ENCODE assay signal across 15 mouse cellular contexts in genomic region chr8:95885271-95885841, GRCm38 (mm10). TPM values are rescaled to one million over a fixed set of nuclear protein-coding genes. Genes with fewer than 3 reads are reported as not detected.
DNase-seq lines count a peak whose midpoint lies in the region; ATAC-seq and TF ChIP-seq lines count a peak whose summit lies in the region.
"Had no signal": no experiment of that assay in that cellular context is flagged by ENCODE, and none has a peak within 500 bp of the region (broad histone marks: within the 10 kb centered on the region; RNA-seq: fewer than 3 reads in every experiment).

No protein-coding gene starts in this region.

- peaks cover 10% of the 10 kb centered on the region for H3K4me1 ChIP-seq in forebrain, embryonic 14.5 days (ENCODE audit: control insufficient read depth, insufficient read depth, low read length)
- peaks cover 20% of the 10 kb centered on the region for H3K4me1 ChIP-seq in forebrain, embryonic 13.5 days
- peaks cover 17% of the 10 kb centered on the region for H3K4me1 ChIP-seq in heart, postnatal 0 days (ENCODE audit: control insufficient read depth, insufficient read depth)
- peaks cover 29% of the 10 kb centered on the region for H3K4me1 ChIP-seq in heart, embryonic 10.5 days
- peaks cover 4% of the 10 kb centered on the region; the same call in 1 of the 2 replicates for H3K4me1 ChIP-seq in intestine, postnatal 0 days (replicated peaks; ENCODE audit: control insufficient read depth, insufficient read depth, low read length)

- intact Hi-C loops in left cerebral cortex, postnatal 4 days (cut with DNase I) = no loop called here

- H3K27ac ChIP-seq in forebrain, embryonic 14.5 days (ENCODE audit: low read depth, low read length) = no peak overlapping the region
- H3K27ac ChIP-seq in forebrain, embryonic 13.5 days = no peak overlapping the region
- H3K27ac ChIP-seq in heart, postnatal 0 days (ENCODE audit: low read depth) = peak overlapping the region; percentile 94; the same call in 1 of the 2 replicates
- H3K27ac ChIP-seq in heart, embryonic 10.5 days = no peak overlapping the region
- peak overlapping the region; percentile 80 for H3K27ac ChIP-seq in intestine, postnatal 0 days (ENCODE audit: low read depth, low read length)
- H3K27ac ChIP-seq: hindbrain, embryonic 14.5 days; macrophage; midbrain, embryonic 12.5 days had no signal

- no peak overlapping the region for H3K4me2 ChIP-seq in forebrain, embryonic 14.5 days (ENCODE audit: low read length)
- no peak overlapping the region for H3K4me2 ChIP-seq in forebrain, embryonic 13.5 days
- H3K4me2 ChIP-seq in heart, postnatal 0 days (ENCODE audit: low read depth, low read length) = peak overlapping the region; percentile 97; the same call in 1 of the 2 replicates
- no peak overlapping the region; the same call in none of the 2 replicates for H3K4me2 ChIP-seq in intestine, postnatal 0 days (replicated peaks; ENCODE audit: low read depth)
- H3K4me2 ChIP-seq: hindbrain, embryonic 14.5 days; lung, embryonic 14.5 days; midbrain, embryonic 12.5 days had no signal

- no peaks in the 10 kb centered on the region for H3K27me3 ChIP-seq in forebrain, embryonic 14.5 days (replicated peaks; ENCODE audit: control insufficient read depth, insufficient read depth, low read length)
- H3K27me3 ChIP-seq in forebrain, embryonic 13.5 days = no peaks in the 10 kb centered on the region
- no peaks in the 10 kb centered on the region for H3K27me3 ChIP-seq in heart, postnatal 0 days (ENCODE audit: control insufficient read depth, insufficient read depth, low read length)
- H3K27me3 ChIP-seq in heart, embryonic 10.5 days (ENCODE audit: insufficient read depth, poor library complexity, severe bottlenecking) = no peaks in the 10 kb centered on the region
- no peaks in the 10 kb centered on the region for H3K27me3 ChIP-seq in intestine, postnatal 0 days (replicated peaks; ENCODE audit: control insufficient read depth, insufficient read depth, low read length)
- H3K27me3 ChIP-seq: midbrain, embryonic 12.5 days had no signal

- 0 out of 2 replicates have a peak overlapping the region, but pooled peaks have one; percentile 17 for H3K9ac ChIP-seq in forebrain, embryonic 14.5 days (ENCODE audit: low read length)
- H3K9ac ChIP-seq in forebrain, embryonic 13.5 days = no peak overlapping the region
- no peak overlapping the region for H3K9ac ChIP-seq in heart, postnatal 0 days (replicated peaks; ENCODE audit: low read depth, low read length)
- no peak overlapping the region for H3K9ac ChIP-seq in intestine, postnatal 0 days (ENCODE audit: low read depth, low read length)
- H3K9ac ChIP-seq: hindbrain, embryonic 14.5 days; lung, embryonic 14.5 days; midbrain, embryonic 12.5 days had no signal

- 74% methylated on average over 5 of the region's 5 CpGs for WGBS in forebrain, embryonic 14.5 days
- WGBS in forebrain, embryonic 13.5 days = 76% methylated on average over 5 of the region's 5 CpGs
- WGBS in heart, postnatal 0 days = 56% methylated on average over 5 of the region's 5 CpGs
- 75% methylated on average over 5 of the region's 5 CpGs for WGBS in heart, embryonic 10.5 days
- WGBS in intestine, postnatal 0 days = 46% methylated on average over 5 of the region's 5 CpGs

- no peak for ATAC-seq in forebrain, embryonic 14.5 days
- no peak for ATAC-seq in forebrain, embryonic 13.5 days
- ATAC-seq in heart, postnatal 0 days (ENCODE audit: insufficient read depth, low read depth) = no peak
- ATAC-seq in intestine, postnatal 0 days = no peak

- TF ChIP-seq EP300 in heart, postnatal 0 days (IDR thresholded peaks at IDR 0.05; ENCODE audit: low read depth) = no peak

- no peaks in the 10 kb centered on the region for H3K9me3 ChIP-seq in forebrain, embryonic 14.5 days (replicated peaks; ENCODE audit: control insufficient read depth, low read length)
- no peaks in the 10 kb centered on the region for H3K9me3 ChIP-seq in forebrain, embryonic 13.5 days (replicated peaks)
- no peaks in the 10 kb centered on the region for H3K9me3 ChIP-seq in heart, postnatal 0 days (replicated peaks; ENCODE audit: control insufficient read depth, low read length)
- no peaks in the 10 kb centered on the region for H3K9me3 ChIP-seq in heart, embryonic 10.5 days
- H3K9me3 ChIP-seq in intestine, postnatal 0 days (ENCODE audit: control insufficient read depth) = no peaks in the 10 kb centered on the region
- H3K9me3 ChIP-seq: midbrain, embryonic 12.5 days had no signal

- TF ChIP-seq CTCF in heart, postnatal 0 days (IDR thresholded peaks at IDR 0.05; ENCODE audit: low read depth) = no peak
- TF ChIP-seq CTCF in intestine, postnatal 0 days (IDR thresholded peaks at IDR 0.05; ENCODE audit: low read depth) = no peak

- no peak overlapping the region for H3K4me3 ChIP-seq in forebrain, embryonic 14.5 days (ENCODE audit: low read depth, low read length)
- H3K4me3 ChIP-seq in forebrain, embryonic 13.5 days = no peak overlapping the region
- H3K4me3 ChIP-seq in heart, postnatal 0 days (ENCODE audit: low read depth, low read length) = no peak overlapping the region
- H3K4me3 ChIP-seq in heart, embryonic 10.5 days = no peak overlapping the region
- H3K4me3 ChIP-seq in intestine, postnatal 0 days (ENCODE audit: low read depth, low read length) = no peak overlapping the region
- H3K4me3 ChIP-seq: midbrain, embryonic 12.5 days had no signal

- H3K36me3 ChIP-seq in forebrain, embryonic 14.5 days (ENCODE audit: control insufficient read depth, insufficient read depth, low read length) = no peaks in the 10 kb centered on the region
- H3K36me3 ChIP-seq in forebrain, embryonic 13.5 days (ENCODE audit: poor library complexity, severe bottlenecking) = no peaks in the 10 kb centered on the region
- H3K36me3 ChIP-seq in heart, postnatal 0 days (replicated peaks; ENCODE audit: control insufficient read depth, insufficient read depth, low read length) = no peaks in the 10 kb centered on the region
- H3K36me3 ChIP-seq in heart, embryonic 10.5 days = no peaks in the 10 kb centered on the region
- no peaks in the 10 kb centered on the region for H3K36me3 ChIP-seq in intestine, postnatal 0 days (ENCODE audit: control insufficient read depth, insufficient read depth)
- H3K36me3 ChIP-seq: midbrain, embryonic 12.5 days had no signal

- DNase-seq in forebrain, embryonic 14.5 days (ENCODE audit: low spot score) = no peak
- no peak for DNase-seq in heart, postnatal 0 days (ENCODE audit: low spot score)
- DNase-seq in heart, embryonic 10.5 days (ENCODE audit: low spot score) = no peak
- peak; percentile 38 for DNase-seq in skeletal muscle tissue, adult 2 months (ENCODE audit: low read depth, low spot score)
- DNase-seq in left cerebral cortex, postnatal 4 days = no peak
- no peak for DNase-seq in frontal cortex, postnatal 10 days (ENCODE audit: low spot score in 2 of 2)
- DNase-seq: cerebellum, postnatal 36 days; layer of hippocampus, postnatal 36 days; lung, embryonic 14.5 days; right cerebral cortex, postnatal 25 days had no signal

RNA-seq across cellular contexts. Expression of gene Got2, which starts 3.0 kb away (rescaled TPM):
- polyA plus RNA-seq in forebrain, embryonic 14.5 days (2014; fragmentation: Nextera tagmentation; extraction: Ambion mirVana) = 107 and 116 TPM in 2 replicates
- 150 and 159 TPM in 2 replicates for polyA plus RNA-seq in forebrain, embryonic 13.5 days (2015; fragmentation: Nextera tagmentation; extraction: Ambion mirVana)
- 624 and 648 TPM in 2 replicates for total RNA-seq in heart, postnatal 0 days (2014; rRNA removed; ENCODE audit: low replicate concordance)
- 605 and 617 TPM in 2 replicates for polyA plus RNA-seq in heart, postnatal 0 days (2015; fragmentation: Nextera tagmentation; extraction: Ambion mirVana)
- polyA plus RNA-seq in heart, embryonic 10.5 days (2016; fragmentation: Nextera tagmentation; extraction: Ambion mirVana) = 244 and 290 TPM in 2 replicates
- 122 and 124 TPM in 2 replicates for polyA plus RNA-seq in intestine, postnatal 0 days (2015; fragmentation: Nextera tagmentation; extraction: Ambion mirVana)
- 100 to 1,000 TPM; 147 to 156 TPM for total RNA-seq in left cerebral cortex, postnatal 4 days (2021)

RNA-seq across cellular contexts. Expression of gene Slc38a7, which starts 32.0 kb away (rescaled TPM):
- polyA plus RNA-seq in forebrain, embryonic 14.5 days (2014; fragmentation: Nextera tagmentation; extraction: Ambion mirVana) = 25.4 and 27.5 TPM in 2 replicates
- 19.8 and 21.9 TPM in 2 replicates for polyA plus RNA-seq in forebrain, embryonic 13.5 days (2015; fragmentation: Nextera tagmentation; extraction: Ambion mirVana)
- 8.7 and 12.5 TPM in 2 replicates for total RNA-seq in heart, postnatal 0 days (2014; rRNA removed; ENCODE audit: low replicate concordance)
- 7.2 and 7.8 TPM in 2 replicates for polyA plus RNA-seq in heart, postnatal 0 days (2015; fragmentation: Nextera tagmentation; extraction: Ambion mirVana)
- polyA plus RNA-seq in heart, embryonic 10.5 days (2016; fragmentation: Nextera tagmentation; extraction: Ambion mirVana) = 13.5 and 14.3 TPM in 2 replicates
- 39.9 and 41.7 TPM in 2 replicates for polyA plus RNA-seq in intestine, postnatal 0 days (2015; fragmentation: Nextera tagmentation; extraction: Ambion mirVana)
- 10 to 100 TPM; 42.5 to 43.2 TPM for total RNA-seq in left cerebral cortex, postnatal 4 days (2021)

Comparison
In these comparisons a context has a peak if more than half of its experiments do, and no peak if none do; other contexts are left out.
1. H3K27ac ChIP-seq: peak in heart, postnatal 0 days (single experiment) and intestine, postnatal 0 days (single experiment); none in forebrain, embryonic 14.5 days (single experiment), forebrain, embryonic 13.5 days (single experiment) and heart, embryonic 10.5 days (single experiment).